15 mouse cellular contexts compared by ENCODE assay signal in the genomic region with DNA sequence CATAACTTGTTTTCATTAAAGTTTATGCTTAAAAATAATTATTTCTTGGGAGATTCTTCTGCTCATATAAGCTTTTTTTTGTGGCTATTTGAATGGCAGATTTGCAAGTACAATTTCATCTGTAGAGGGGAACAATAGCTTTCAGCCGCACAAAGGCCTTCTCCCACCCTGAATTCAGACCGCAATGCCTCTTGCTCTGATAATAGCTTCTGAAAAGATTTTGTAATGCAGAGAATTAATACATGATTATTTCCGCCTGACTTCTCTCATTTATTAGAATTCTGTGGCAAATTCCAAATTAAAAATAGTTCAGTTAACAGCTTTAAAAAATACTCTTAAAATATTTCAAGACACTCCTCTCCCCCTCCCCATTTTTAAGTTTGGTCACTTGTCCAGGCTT.
DNase-seq lines count a peak whose midpoint lies in the region; ATAC-seq and TF ChIP-seq lines count a peak whose summit lies in the region.
"Had no signal": no experiment of that assay in that cellular context is flagged by ENCODE, and none has a peak within 500 bp of the region (broad histone marks: within the 10 kb centered on the region; RNA-seq: fewer than 3 reads in every experiment).

No protein-coding gene starts in this region.

- H3K4me2 ChIP-seq in hindbrain, embryonic 12.5 days (replicated peaks), result peak overlapping the region; percentile 83
- H3K4me2 ChIP-seq in midbrain, embryonic 13.5 days (replicated peaks), result peak overlapping the region; percentile 77
- H3K4me2 ChIP-seq: liver, embryonic 13.5 days had no signal

- 30% methylated on average over 3 of the region's 3 CpGs for WGBS in hindbrain, embryonic 12.5 days
- 5% methylated on average over 3 of the region's 3 CpGs for WGBS in midbrain, embryonic 13.5 days

- no peak overlapping the region for H3K27ac ChIP-seq in left cerebral cortex, adult 2 months
- H3K27ac ChIP-seq in hindbrain, embryonic 12.5 days, result peak overlapping the region; percentile 64; the same call in 1 of the 2 replicates
- peak overlapping the region; percentile 98 for H3K27ac ChIP-seq in midbrain, embryonic 13.5 days
- H3K27ac ChIP-seq: limb, embryonic 10.5 days; liver, embryonic 13.5 days; stomach, postnatal 0 days had no signal

- ATAC-seq in hindbrain, embryonic 12.5 days (ENCODE audit: low FRiP score), result no peak
- ATAC-seq in midbrain, embryonic 13.5 days, result no peak
- ATAC-seq in megakaryocyte-erythroid progenitor cell, adult 5-6 weeks (replicated peaks; ENCODE audit: low FRiP score, low TSS enrichment, poor library complexity, severe bottlenecking), result no peak

- peaks cover 74% of the 10 kb centered on the region for H3K4me1 ChIP-seq in hindbrain, embryonic 12.5 days
- H3K4me1 ChIP-seq in midbrain, embryonic 13.5 days (replicated peaks), result peaks cover 65% of the 10 kb centered on the region
- H3K4me1 ChIP-seq: liver, embryonic 13.5 days had no signal

- 0 out of 2 replicates have a peak, but pooled peaks cover under 1% of the 10 kb centered on the region for H3K36me3 ChIP-seq in hindbrain, embryonic 12.5 days
- H3K36me3 ChIP-seq in midbrain, embryonic 13.5 days, result peaks cover 10% of the 10 kb centered on the region; the same call in 1 of the 2 replicates
- H3K36me3 ChIP-seq: limb, embryonic 10.5 days; liver, embryonic 13.5 days had no signal

- DNase-seq in left cerebral cortex, adult 2 months (ENCODE audit: extremely low spot score in 1 of 2, low spot score in 2 of 2), result no peak
- DNase-seq in left cerebral cortex, postnatal 14 days (ENCODE audit: low spot score in 2 of 2), result no peak
- peak; percentile 46 for DNase-seq in retina, postnatal 1 day
- no peak for DNase-seq in frontal cortex, adult 2 months (ENCODE audit: extremely low spot score in 1 of 2, low spot score in 1 of 2)
- no peak for DNase-seq in gastrocnemius, postnatal 14 days
- DNase-seq: adrenal gland, adult 2 months; cerebellum, adult 2 months; kidney, postnatal 10 days; liver, embryonic 13.5 days; lung, postnatal 14 days had no signal

- peaks cover 35% of the 10 kb centered on the region for H3K27me3 ChIP-seq in hindbrain, embryonic 12.5 days
- no peaks in the 10 kb centered on the region for H3K27me3 ChIP-seq in midbrain, embryonic 13.5 days

- intact Hi-C loops in left cerebral cortex, adult 2 months (cut with DNase I), result loop anchor here (5.0 to 10.0 kb wide), 2 partner anchors 41 to 312 kb away; no protein-coding TSS in a partner anchor
- intact Hi-C loops in left cerebral cortex, postnatal 14 days (cut with DNase I), result loop anchor here (10.0 kb wide), 1 partner anchor 122 kb away; no protein-coding TSS in a partner anchor
- intact Hi-C loops in gastrocnemius, postnatal 14 days (cut with DNase I; ENCODE audit: low total_unique reads), result no loop called here

- H3K9me3 ChIP-seq in hindbrain, embryonic 12.5 days (replicated peaks), result no peaks in the 10 kb centered on the region
- H3K9me3 ChIP-seq in midbrain, embryonic 13.5 days, result no peaks in the 10 kb centered on the region
- H3K9me3 ChIP-seq: limb, embryonic 10.5 days; liver, embryonic 13.5 days had no signal

- H3K4me3 ChIP-seq in left cerebral cortex, adult 2 months, result peak overlapping the region; percentile 67
- H3K4me3 ChIP-seq in hindbrain, embryonic 12.5 days, result peak overlapping the region; percentile 25
- peak overlapping the region; percentile 93 for H3K4me3 ChIP-seq in midbrain, embryonic 13.5 days (replicated peaks)
- H3K4me3 ChIP-seq: limb, embryonic 10.5 days; liver, embryonic 13.5 days had no signal

- TF ChIP-seq CTCF in left cerebral cortex, adult 2 months (IDR thresholded peaks at IDR 0.05), result no peak

- peak overlapping the region; percentile 47 for H3K9ac ChIP-seq in hindbrain, embryonic 12.5 days
- H3K9ac ChIP-seq in midbrain, embryonic 13.5 days (replicated peaks), result peak overlapping the region; percentile 79
- H3K9ac ChIP-seq: liver, embryonic 13.5 days had no signal

Comparison
In these comparisons a context has a peak if more than half of its experiments do, and no peak if none do; other contexts are left out.
1. H3K4me3 ChIP-seq: peak in every context shown above with its lines; median percentile 93 in midbrain, embryonic 13.5 days; 67 in left cerebral cortex, adult 2 months; 25 in hindbrain, embryonic 12.5 days.